ENCODE assay signal across 14 mouse cellular contexts in the genomic region with DNA sequence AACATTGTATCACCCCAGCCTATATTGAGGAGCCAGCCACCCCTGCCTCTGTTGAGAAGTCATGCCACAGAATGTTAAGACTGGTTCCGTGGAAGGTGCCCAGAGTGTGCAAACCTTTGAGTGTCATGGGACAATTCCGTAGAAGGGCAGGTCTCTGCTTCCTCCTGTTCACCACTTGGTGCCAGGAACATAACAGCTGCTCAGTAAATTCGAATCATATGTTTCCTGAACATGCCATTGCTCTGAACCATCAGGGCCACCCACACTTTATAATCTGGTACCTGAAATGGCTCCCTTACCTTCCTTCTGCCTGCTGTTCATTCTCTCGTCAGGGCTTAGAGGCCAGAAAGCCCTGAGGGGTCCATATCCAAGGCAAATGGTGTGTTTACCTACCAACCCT.
"Had no signal": no experiment of that assay in that cellular context is flagged by ENCODE, and none has a peak within 500 bp of the region (broad histone marks: within the 10 kb centered on the region; RNA-seq: fewer than 3 reads in every experiment).

No protein-coding gene starts in this region.

- DNase-seq: heart, postnatal 10 days; heart, postnatal 14 days; heart, postnatal 36 days; heart, postnatal 4 days; kidney, adult 11 months; kidney, adult 18-20 months; kidney, adult 2 months; kidney, adult 8-10 months; kidney, adult 9 months; kidney, postnatal 10 days; kidney, postnatal 14 days; kidney, postnatal 25 days; kidney, postnatal 36 days; kidney, postnatal 4 days had no signal
